Mouse (Mus musculus) kidney, postnatal 0 days (tissue): ENCODE measurements around the gene Sympk. TPM values are rescaled to one million over a fixed set of nuclear protein-coding genes. Genes with fewer than 3 reads are reported as not detected.

Experiments used
- ATAC-seq: fragments of 200-750 bp; cut with Nextera tagmentation; replicated peaks from 2 replicates; pipeline ENCODE4 v1.8.0; 2017; ENCODE audit warnings: low read depth, moderate number of reproducible peaks, moderate TSS enrichment, moderate library complexity; ENCODE audit not compliant: low FRiP score
- DNase-seq: peaks from one replicate; pipeline ENCODE4 v3.0.0-alpha.2; 2016; ENCODE audit warnings: low spot score
- H3K27ac ChIP-seq: fragments of 300-500 bp; sonication (generic); 2 replicates; pipeline ENCODE4 v1.5.1; 2014; ENCODE audit warnings: mild to moderate bottlenecking
- H3K27me3 ChIP-seq: fragments of 300-500 bp; sonication (generic); 2 replicates; pipeline ENCODE4 v1.6.1; 2014; ENCODE audit warnings: low read length, mixed read lengths; ENCODE audit not compliant: insufficient read depth
- H3K36me3 ChIP-seq: fragments of 300-500 bp; sonication (generic); 2 replicates; pipeline ENCODE4 v1.6.1; 2014; ENCODE audit warnings: low read length, mixed read lengths; ENCODE audit not compliant: insufficient read depth
- H3K4me1 ChIP-seq: fragments of 300-500 bp; sonication (generic); replicated peaks from 2 replicates; pipeline ENCODE4 v1.6.1; 2014; ENCODE audit warnings: antibody characterized with exemption, low read length, mixed read lengths; ENCODE audit not compliant: insufficient read depth
- H3K4me2 ChIP-seq: fragments of 300-500 bp; sonication (generic); 2 replicates; pipeline ENCODE4 v1.6.1; 2014; ENCODE audit warnings: mild to moderate bottlenecking, low read length, moderate library complexity, mixed read lengths
- H3K4me3 ChIP-seq: fragments of 300-500 bp; sonication (generic); replicated peaks from 2 replicates; pipeline ENCODE4 v1.5.1; 2014; ENCODE audit warnings: low read depth, low read length
- H3K9ac ChIP-seq: fragments of 300-500 bp; sonication (generic); 2 replicates; pipeline ENCODE4 v1.6.1; 2014; ENCODE audit warnings: low read depth, low read length
- H3K9me3 ChIP-seq: fragments of 300-500 bp; sonication (generic); replicated peaks from 2 replicates; pipeline ENCODE4 v1.6.1; 2016; ENCODE audit warnings: low read length, inconsistent platforms, mixed read lengths
- CTCF ChIP-seq: IDR thresholded peaks from 2 replicates; pipeline ENCODE4 v1.5.1; 2016; ENCODE audit warnings: antibody characterized with exemption, low read depth, mild to moderate bottlenecking, moderate library complexity
- WGBS: fragments of 180-500 bp; shearing (Covaris S2); extraction: QIAGEN DNeasy Blood & Tissue Kit; methylation state at CpG from one replicate; pipeline ENCODE4 v1.1.7; 2014; 5-methylcytosine and 5-hydroxymethylcytosine counted together
- polyA plus RNA-seq: library from polyadenylated mRNA; unstranded; fragments of >200 nt; fragmentation: Nextera tagmentation; extraction: Ambion mirVana; gene quantifications from 2 replicates; pipeline ENCODE4 v1.2.1, GENCODE M21; 2015

Sympk gene
- polyA plus RNA-seq, 1 experiment from 2014 or later, result 16.6 TPM

DNA sequence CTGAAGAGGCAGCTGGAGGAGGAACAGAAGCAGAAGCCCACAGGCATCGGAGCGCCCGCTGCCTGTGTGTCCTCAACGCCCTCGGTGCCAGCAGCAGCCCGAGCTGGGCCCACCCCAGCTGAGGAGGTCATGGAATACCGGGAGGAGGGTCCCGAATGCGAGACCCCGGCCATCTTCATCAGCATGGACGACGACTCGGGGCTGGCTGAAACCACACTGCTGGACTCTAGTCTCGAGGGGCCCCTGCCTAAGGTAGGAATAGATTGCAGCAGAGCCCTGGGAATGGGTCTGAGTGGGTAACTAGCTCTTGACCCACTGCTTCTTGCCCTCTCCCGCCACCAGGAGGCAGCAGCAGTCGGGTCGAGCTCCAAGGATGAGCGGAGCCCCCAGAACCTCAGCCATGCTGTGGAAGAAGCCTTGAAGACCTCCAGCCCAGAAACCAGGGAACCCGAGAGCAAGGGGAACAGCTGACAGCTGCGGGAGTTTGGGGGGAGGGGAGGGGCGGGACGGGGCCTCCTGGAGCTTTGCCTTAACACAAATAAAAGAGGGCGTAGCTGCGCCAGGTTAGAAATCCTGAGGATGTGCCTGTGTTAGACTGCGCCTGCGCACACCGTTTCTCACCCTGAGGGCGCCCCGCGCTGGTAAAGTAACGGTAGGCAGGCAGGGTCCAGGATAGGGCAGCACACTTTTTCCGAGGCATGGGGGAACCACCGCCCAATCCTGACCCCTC is 30.0 kb downstream of the Sympk start, which contains the start of gene Rsph6a:
Rsph6a (plus strand) TSS at position 644 of the 730 bp plus-strand sequence.
- no peaks in the 10 kb centered on the region for H3K27me3 ChIP-seq
- peak; percentile 75 for TF ChIP-seq CTCF
- H3K36me3 ChIP-seq, result peaks cover 24% of the 10 kb centered on the region
- no peak within 1 kb of the TSS for H3K27ac ChIP-seq
- no peaks in the 10 kb centered on the region for H3K9me3 ChIP-seq
- ATAC-seq, result peak; percentile 41
- 29% methylated on average over 32 of the region's 33 CpGs for WGBS
- H3K9ac ChIP-seq, result no peak within 1 kb of the TSS
- H3K4me2 ChIP-seq, result peak within 1 kb of the TSS; percentile 16; the same call in 1 of the 2 replicates
- no peak within 1 kb of the TSS for H3K4me3 ChIP-seq
- no peaks in the 10 kb centered on the region for H3K4me1 ChIP-seq
- peak; percentile 76 for DNase-seq

- Histone ChIP-seq H3K9me3 (no peaks in the 10 kb centered on the region), H3K4me3 (no peak overlapping the region), H3K27me3 (no peaks in the 10 kb centered on the region), H3K36me3 (peaks cover 19% of the 10 kb centered on the region), H3K9ac (no peak overlapping the region), H3K4me2 (no peak overlapping the region), H3K27ac (no peak overlapping the region), H3K4me1 (no peaks in the 10 kb centered on the region)
- DNase-seq (no peak), ATAC-seq (peak; percentile 22; the same call in 1 of the 2 replicates)
- 70% methylated on average over 9 of the region's 9 CpGs for WGBS
- TF ChIP-seq CTCF, result no peak
Measured at GRCm38 (mm10) chr7:19054777-19055076, 30.6 kb downstream of the Sympk start.

GRCm38 (mm10) chr7:19055108-19055507 is 30.9 kb downstream of the Sympk start:
- ATAC-seq (no peak), DNase-seq (no peak)
- no peaks in the 10 kb centered on the region for H3K9me3 ChIP-seq
- TF ChIP-seq CTCF, result no peak
- no peak overlapping the region for H3K4me2 ChIP-seq
- H3K27me3 ChIP-seq, result no peaks in the 10 kb centered on the region
- H3K27ac ChIP-seq, result no peak overlapping the region
- no peak overlapping the region for H3K9ac ChIP-seq
- no peaks in the 10 kb centered on the region for H3K4me1 ChIP-seq
- WGBS, result 90% methylated on average over 8 of the region's 8 CpGs
- peaks cover 16% of the 10 kb centered on the region for H3K36me3 ChIP-seq
- no peak overlapping the region for H3K4me3 ChIP-seq

DNA sequence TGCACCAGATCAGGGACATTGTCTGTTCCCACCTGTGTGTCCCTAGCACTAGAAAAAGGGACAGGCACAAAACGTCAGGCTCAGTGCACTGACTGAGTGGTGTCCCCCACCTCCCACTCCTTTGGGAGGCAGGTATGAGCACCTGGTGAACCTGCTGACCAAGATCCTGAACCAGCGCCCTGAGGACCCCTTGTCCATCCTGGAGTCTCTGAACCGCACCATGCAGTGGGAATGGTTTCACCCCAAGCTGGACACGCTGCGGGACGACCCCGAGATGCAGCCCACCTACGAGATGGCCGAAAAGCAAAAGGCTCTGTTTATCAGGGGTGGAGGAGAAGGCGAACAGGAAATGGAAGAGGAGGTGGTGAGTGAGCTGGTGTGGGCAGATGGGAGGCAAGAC is 33.2 kb downstream of the Sympk start:
- WGBS, result 86% methylated on average over 10 of the region's 10 CpGs
- Histone ChIP-seq H3K27me3 (no peaks in the 10 kb centered on the region), H3K36me3 (peaks cover 3% of the 10 kb centered on the region; the same call in 1 of the 2 replicates), H3K4me1 (no peaks in the 10 kb centered on the region), H3K27ac (no peak overlapping the region), H3K4me3 (no peak overlapping the region), H3K9ac (no peak overlapping the region), H3K4me2 (no peak overlapping the region), H3K9me3 (no peaks in the 10 kb centered on the region)
- DNase-seq (no peak), ATAC-seq (no peak)
- no peak for TF ChIP-seq CTCF

- WGBS, result 59% methylated on average over 13 of the region's 13 CpGs
- Histone ChIP-seq H3K4me1 (no peaks in the 10 kb centered on the region), H3K36me3 (no peaks in the 10 kb centered on the region), H3K9me3 (no peaks in the 10 kb centered on the region), H3K9ac (no peak overlapping the region), H3K4me3 (0 out of 2 replicates have a peak overlapping the region, but pooled peaks have one; percentile 9), H3K4me2 (0 out of 2 replicates have a peak overlapping the region, but pooled peaks have one; percentile 21), H3K27ac (no peak overlapping the region), H3K27me3 (peaks cover 19% of the 10 kb centered on the region; the same call in 1 of the 2 replicates)
- no peak for DNase-seq
- ATAC-seq, result 0 out of 2 replicates have a peak, but pooled peaks have one; percentile 23
- no peak for TF ChIP-seq CTCF
Measured at GRCm38 (mm10) chr7:19065896-19066295, 41.7 kb downstream of the Sympk start.

DNA sequence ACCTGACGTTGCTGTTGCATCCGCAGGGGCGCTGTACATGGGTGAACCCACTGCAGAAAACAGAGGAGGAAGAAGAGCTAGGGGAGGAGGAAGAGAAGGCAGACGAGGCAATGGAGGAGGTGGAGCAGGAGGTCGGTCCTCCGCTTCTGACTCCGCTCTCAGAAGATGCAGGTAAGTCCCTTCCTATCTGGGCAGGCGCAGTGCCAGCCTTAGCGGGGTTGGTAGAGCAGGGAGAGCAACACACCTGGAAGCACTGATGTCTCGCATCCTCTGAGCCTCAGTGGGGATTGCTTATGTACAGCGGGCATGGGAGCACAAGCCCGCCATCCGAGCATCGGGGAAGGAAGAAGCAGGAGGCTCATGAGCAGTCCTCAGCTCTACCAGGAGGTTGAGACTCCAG is 42.9 kb downstream of the Sympk start:
- Histone ChIP-seq H3K9ac (no peak overlapping the region), H3K4me1 (no peaks in the 10 kb centered on the region), H3K9me3 (no peaks in the 10 kb centered on the region), H3K4me3 (no peak overlapping the region), H3K36me3 (no peaks in the 10 kb centered on the region), H3K27me3 (peaks cover 19% of the 10 kb centered on the region; the same call in 1 of the 2 replicates), H3K27ac (no peak overlapping the region), H3K4me2 (no peak overlapping the region)
- no peak for TF ChIP-seq CTCF
- 48% methylated on average over 14 of the region's 14 CpGs for WGBS
- ATAC-seq (no peak), DNase-seq (no peak)
